Mouse (Mus musculus) kidney, embryonic 16.5 days (tissue): ENCODE measurements around the gene Tmem269. TPM values are rescaled to one million over a fixed set of nuclear protein-coding genes. Genes with fewer than 3 reads are reported as not detected.

Experiments used
- ATAC-seq: fragments of 200-750 bp; cut with Nextera tagmentation; 2 replicates; pipeline ENCODE4 v1.8.0; 2017; ENCODE audit warnings: moderate TSS enrichment; ENCODE audit not compliant: low FRiP score, low TSS enrichment
- H3K27ac ChIP-seq: fragments of 300-500 bp; sonication (generic); 2 replicates; pipeline ENCODE4 v1.5.1; 2014; ENCODE audit warnings: low read length
- H3K27me3 ChIP-seq: fragments of 300-500 bp; sonication (generic); 2 replicates; pipeline ENCODE4 v1.6.1; 2014; ENCODE audit warnings: low read length, control low read depth, mixed read lengths; ENCODE audit not compliant: insufficient read depth
- H3K36me3 ChIP-seq: fragments of 300-500 bp; sonication (generic); 2 replicates; pipeline ENCODE4 v1.6.1; 2014; ENCODE audit warnings: low read length, control low read depth, mixed read lengths; ENCODE audit not compliant: insufficient read depth
- H3K4me1 ChIP-seq: fragments of 300-500 bp; sonication (generic); 2 replicates; pipeline ENCODE4 v1.6.1; 2014; ENCODE audit warnings: low read length, control low read depth, mixed read lengths; ENCODE audit not compliant: insufficient read depth
- H3K4me2 ChIP-seq: fragments of 300-500 bp; sonication (generic); replicated peaks from 2 replicates; pipeline ENCODE4 v1.6.1; 2014; ENCODE audit warnings: low read depth, low read length
- H3K4me3 ChIP-seq: fragments of 300-500 bp; sonication (generic); 2 replicates; pipeline ENCODE4 v1.5.1; 2014; ENCODE audit warnings: mild to moderate bottlenecking, low read length
- H3K9ac ChIP-seq: fragments of 300-500 bp; sonication (generic); replicated peaks from 2 replicates; pipeline ENCODE4 v1.6.1; 2014; ENCODE audit warnings: low read length
- H3K9me3 ChIP-seq: fragments of 300-500 bp; sonication (generic); 2 replicates; pipeline ENCODE4 v1.6.1; 2016; ENCODE audit warnings: low read length, control low read depth
- WGBS: fragments of 180-500 bp; shearing (Covaris S2); extraction: QIAGEN DNeasy Blood & Tissue Kit; methylation state at CpG from one replicate; pipeline ENCODE4 v1.1.7; 2014; 5-methylcytosine and 5-hydroxymethylcytosine counted together
- polyA plus RNA-seq: library from polyadenylated mRNA; unstranded; fragments of >200 nt; fragmentation: Nextera tagmentation; extraction: Ambion mirVana; gene quantifications from 2 replicates; pipeline ENCODE4 v1.2.1, GENCODE M21; 2015

The Tmem269 gene
- polyA plus RNA-seq, 1 experiment from 2014 or later, result not detected

DNA sequence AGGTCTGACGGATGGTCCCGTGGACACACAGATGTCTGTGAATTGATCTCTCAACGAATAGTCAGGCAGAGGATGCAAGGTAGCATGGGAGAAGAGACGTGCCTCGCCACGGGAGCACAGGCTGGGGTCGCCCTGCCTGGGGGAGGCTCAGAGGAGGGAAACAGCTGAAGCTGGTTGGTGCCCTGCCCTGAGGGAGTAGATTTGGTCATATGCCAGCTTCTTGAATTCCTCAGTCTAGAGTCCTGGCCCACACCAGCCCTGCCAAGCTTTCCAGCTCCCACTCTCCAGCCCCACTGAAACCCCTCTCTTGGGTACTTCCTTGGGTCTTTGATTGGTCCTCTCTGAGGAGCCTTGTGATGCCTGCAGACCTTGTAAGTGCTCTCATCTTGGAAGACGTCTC, 1.4 kb downstream of the Tmem269 start:
- Histone ChIP-seq H3K4me3 (no peak overlapping the region), H3K36me3 (no peaks in the 10 kb centered on the region), H3K4me1 (peaks cover 15% of the 10 kb centered on the region), H3K9ac (no peak overlapping the region), H3K4me2 (no peak overlapping the region), H3K9me3 (no peaks in the 10 kb centered on the region), H3K27me3 (no peaks in the 10 kb centered on the region), H3K27ac (no peak overlapping the region)
- 53% methylated on average over 8 of the region's 8 CpGs for WGBS
- ATAC-seq, result no peak; the same call in 1 of the 2 replicates

DNA sequence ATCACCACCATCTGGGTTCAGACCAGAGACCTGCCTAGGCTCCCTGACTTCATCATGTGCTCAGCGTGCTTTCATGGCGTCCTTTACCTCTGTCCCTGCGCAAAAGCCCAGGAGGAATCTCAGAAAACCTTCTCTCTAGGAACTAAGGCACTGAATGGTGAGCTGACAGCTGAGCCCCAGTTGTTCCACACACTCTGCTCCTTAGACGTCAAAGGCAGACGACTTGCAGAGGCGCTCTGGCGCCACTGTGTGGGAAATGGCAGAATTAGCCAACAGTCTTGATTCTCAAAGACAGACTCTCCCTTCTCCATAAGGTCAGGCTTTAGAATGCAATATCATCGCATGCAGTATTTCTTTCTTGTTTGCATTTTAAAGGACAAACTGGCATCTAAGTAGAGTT, 13.3 kb downstream of the Tmem269 start:
- no peak overlapping the region for H3K27ac ChIP-seq
- peak; percentile 37; the same call in 1 of the 2 replicates for ATAC-seq
- H3K36me3 ChIP-seq, result peaks cover 8% of the 10 kb centered on the region
- H3K4me3 ChIP-seq, result no peak overlapping the region
- H3K4me1 ChIP-seq, result no peaks in the 10 kb centered on the region
- no peak overlapping the region for H3K9ac ChIP-seq
- H3K9me3 ChIP-seq, result no peaks in the 10 kb centered on the region
- no peak overlapping the region for H3K4me2 ChIP-seq
- no peaks in the 10 kb centered on the region for H3K27me3 ChIP-seq
- whole genome bisulfite sequencing, result 20% methylated on average over 8 of the region's 8 CpGs

DNA sequence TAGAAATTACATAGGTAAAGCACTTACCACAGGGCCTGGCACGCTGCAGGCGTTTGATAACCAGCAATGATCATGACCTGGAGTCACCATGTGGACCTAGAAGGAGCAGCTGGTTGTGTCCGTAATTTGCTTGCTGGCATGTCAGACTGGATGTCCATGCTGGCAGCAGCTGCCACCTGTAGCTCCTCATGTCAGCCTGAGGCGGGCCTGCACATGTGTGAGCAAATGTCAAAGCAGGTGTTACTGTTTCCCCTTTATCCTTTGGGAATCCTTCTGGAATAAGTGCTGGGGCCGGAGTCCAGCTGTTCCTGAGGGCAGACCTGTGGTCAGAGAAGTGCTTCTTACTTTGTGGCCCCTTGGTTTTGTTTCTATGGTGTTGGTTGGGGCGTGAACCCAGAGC, 19.9 kb downstream of the Tmem269 start:
- Histone ChIP-seq H3K27ac (no peak overlapping the region), H3K27me3 (no peaks in the 10 kb centered on the region), H3K9me3 (no peaks in the 10 kb centered on the region), H3K4me2 (no peak overlapping the region), H3K4me1 (0 out of 2 replicates have a peak, but pooled peaks cover 11% of the 10 kb centered on the region), H3K4me3 (no peak overlapping the region), H3K36me3 (peaks cover 8% of the 10 kb centered on the region), H3K9ac (no peak overlapping the region)
- WGBS, result 88% methylated on average over 6 of the region's 6 CpGs
- no peak for ATAC-seq

DNA sequence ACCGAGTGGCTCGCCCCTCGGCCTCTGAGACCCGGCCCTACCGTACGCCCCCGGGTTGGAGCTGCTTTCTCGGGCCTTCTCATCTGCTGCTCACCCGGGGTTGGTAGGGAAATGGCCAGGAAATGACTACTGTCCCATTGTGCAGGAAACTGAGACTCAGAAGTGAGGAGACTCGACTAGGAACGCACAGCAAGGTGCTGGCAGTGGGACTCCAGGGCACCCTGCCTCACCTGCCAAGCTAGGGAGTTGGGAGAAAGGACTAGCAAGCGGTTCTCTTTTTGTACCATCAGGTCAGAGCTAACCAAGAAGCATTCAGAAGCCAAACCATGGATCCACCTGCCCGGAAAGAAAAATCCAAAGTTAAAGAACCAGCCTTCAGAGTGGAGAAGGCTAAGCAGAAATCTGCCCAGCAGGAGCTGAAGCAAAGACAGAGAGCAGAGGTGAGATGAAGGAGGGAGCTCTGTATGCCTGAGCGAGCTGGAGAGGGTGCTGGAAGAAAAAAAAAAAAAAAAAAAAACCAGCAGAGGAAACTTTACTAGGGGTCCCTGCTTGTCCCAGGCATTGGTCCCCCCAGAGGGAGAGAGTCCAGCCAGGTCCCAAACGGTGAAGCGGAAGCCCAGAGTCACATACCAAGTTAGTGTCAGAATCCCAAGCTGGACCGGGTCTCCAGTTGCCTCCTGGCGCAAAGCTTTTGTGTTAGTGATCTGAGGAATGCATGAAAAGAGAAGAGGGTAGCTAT, 22.3 kb downstream of the Tmem269 start:
- H3K4me3 ChIP-seq, result peak overlapping the region; percentile 82
- peaks cover 1% of the 10 kb centered on the region for H3K36me3 ChIP-seq
- peak; percentile 16; the same call in 1 of the 2 replicates for ATAC-seq
- peak overlapping the region; percentile 88 for H3K9ac ChIP-seq
- 0 out of 2 replicates have a peak, but pooled peaks cover 11% of the 10 kb centered on the region for H3K4me1 ChIP-seq
- H3K4me2 ChIP-seq, result peak overlapping the region; percentile 77
- WGBS, result 10% methylated on average over 17 of the region's 18 CpGs
- H3K27me3 ChIP-seq, result no peaks in the 10 kb centered on the region
- no peaks in the 10 kb centered on the region for H3K9me3 ChIP-seq
- H3K27ac ChIP-seq, result peak overlapping the region; percentile 35

DNA sequence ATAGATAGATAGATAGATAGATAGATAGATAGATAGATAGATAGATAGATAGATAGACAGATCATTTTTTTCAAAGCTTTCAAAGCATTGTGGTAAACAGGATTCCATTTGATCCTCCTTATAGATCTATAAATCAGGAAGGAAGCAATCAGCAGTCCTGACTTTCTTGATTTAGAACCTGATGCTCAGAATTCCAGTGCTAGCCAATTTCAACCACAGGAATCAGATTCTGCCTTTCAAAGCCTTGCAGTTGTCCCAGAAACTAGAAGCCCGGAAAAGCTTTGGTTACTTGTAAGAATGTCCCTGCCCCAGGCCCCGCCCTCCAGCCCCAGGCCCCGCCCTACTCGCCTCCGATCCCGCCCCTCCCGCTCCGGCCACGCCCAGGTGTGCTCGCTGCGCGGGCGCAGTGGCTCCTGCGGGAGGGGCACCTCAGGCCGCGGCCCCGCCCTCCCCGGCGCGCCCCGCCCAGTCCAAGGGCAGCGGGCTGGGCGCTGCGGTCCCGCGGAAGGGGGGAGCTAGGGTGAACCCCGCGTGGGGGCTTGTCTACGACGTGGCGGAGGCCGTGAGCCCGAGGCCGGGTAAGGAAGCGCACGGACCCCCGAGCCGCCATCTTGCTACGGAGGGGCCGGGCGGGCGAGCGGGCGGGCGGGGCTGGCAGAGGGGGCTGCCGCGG, 23.0 kb downstream of the Tmem269 start, which contains the start of gene Svbp:
TSS of gene Svbp (plus strand) at position 398 of the 673 bp plus-strand sequence.
- peak within 1 kb of the TSS; percentile 77 for H3K4me2 ChIP-seq
- 0 out of 2 replicates have a peak, but pooled peaks cover 11% of the 10 kb centered on the region for H3K4me1 ChIP-seq
- no peaks in the 10 kb centered on the region for H3K9me3 ChIP-seq
- H3K27me3 ChIP-seq, result no peaks in the 10 kb centered on the region
- 0% methylated on average over 31 of the region's 47 CpGs for WGBS
- H3K36me3 ChIP-seq, result no peaks in the 10 kb centered on the region
- H3K27ac ChIP-seq, result peak within 1 kb of the TSS; percentile 35
- peak within 1 kb of the TSS; percentile 88 for H3K9ac ChIP-seq
- peak; percentile 95 for ATAC-seq
- peak within 1 kb of the TSS; percentile 82 for H3K4me3 ChIP-seq

DNA sequence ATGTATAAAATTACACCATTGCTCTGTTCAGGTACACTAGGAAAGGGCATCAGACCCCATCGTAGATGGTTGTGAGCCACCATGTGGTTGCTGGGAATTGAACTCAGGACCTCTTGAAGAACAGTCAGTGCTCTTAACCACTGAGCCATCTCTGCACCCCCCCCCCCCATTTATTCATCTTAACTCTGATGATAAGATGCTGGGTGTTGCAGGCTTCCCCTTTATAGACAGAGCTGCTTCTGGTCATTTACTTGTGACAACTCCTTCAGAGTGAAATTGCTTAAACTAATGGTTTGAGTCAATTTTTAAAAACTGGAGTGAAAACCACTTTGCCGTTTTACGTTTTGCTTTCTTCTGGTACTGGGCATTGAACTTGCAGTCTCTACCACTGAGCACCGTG, 25.3 kb downstream of the Tmem269 start:
- Histone ChIP-seq H3K27me3 (no peaks in the 10 kb centered on the region), H3K9me3 (no peaks in the 10 kb centered on the region), H3K27ac (no peak overlapping the region), H3K36me3 (no peaks in the 10 kb centered on the region), H3K9ac (no peak overlapping the region), H3K4me2 (no peak overlapping the region), H3K4me3 (no peak overlapping the region), H3K4me1 (0 out of 2 replicates have a peak, but pooled peaks cover 11% of the 10 kb centered on the region)
- no peak for ATAC-seq
- WGBS, result 90% methylated on average over 4 of the region's 4 CpGs

DNA sequence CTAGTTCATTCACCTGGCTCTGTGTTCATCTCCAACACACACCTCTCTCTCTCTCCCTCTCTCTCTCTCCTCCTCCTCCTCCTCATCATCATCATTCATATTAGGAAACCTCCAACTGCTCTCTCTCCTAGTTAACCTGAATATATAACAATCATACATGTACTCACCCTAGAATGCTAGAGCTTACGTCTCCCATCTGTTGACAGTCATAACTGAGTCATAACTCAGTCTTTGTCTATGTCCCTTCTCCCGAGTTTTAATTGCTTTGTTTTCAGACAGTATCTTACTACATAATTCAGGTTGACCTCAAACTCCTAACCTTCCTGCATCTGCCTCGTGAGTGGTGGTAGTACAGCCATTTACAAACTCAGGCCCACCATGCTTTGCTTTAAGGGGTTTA, 26.7 kb downstream of the Tmem269 start:
- ATAC-seq, result no peak
- 0 out of 2 replicates have a peak, but pooled peaks cover 4% of the 10 kb centered on the region for H3K4me1 ChIP-seq
- H3K27ac ChIP-seq, result no peak overlapping the region
- H3K9ac ChIP-seq, result no peak overlapping the region
- no peak overlapping the region for H3K4me3 ChIP-seq
- H3K36me3 ChIP-seq, result no peaks in the 10 kb centered on the region
- no peaks in the 10 kb centered on the region for H3K27me3 ChIP-seq
- no peak overlapping the region for H3K4me2 ChIP-seq
- H3K9me3 ChIP-seq, result no peaks in the 10 kb centered on the region
- WGBS, result 52% methylated on average over 3 of the region's 3 CpGs

DNA sequence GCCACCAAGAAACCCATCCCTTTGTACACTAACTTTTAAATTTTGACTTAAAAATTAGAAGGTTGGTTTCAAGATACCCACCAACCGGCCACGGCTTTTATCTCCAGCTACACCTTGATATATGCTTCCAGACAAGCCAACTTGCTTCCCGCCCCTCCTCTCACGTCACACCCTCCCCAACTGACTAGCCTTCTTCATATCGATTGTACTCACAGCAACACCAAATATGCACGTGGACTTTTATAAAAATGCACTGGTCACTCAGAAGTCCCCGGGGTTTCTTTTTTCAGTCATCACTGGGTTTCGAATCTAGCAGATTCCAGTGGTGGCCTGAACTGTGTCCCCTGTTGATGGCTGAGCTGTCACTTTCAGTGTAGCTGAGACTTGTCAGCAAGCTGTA, 27.4 kb downstream of the Tmem269 start:
- no peaks in the 10 kb centered on the region for H3K27me3 ChIP-seq
- WGBS, result 85% methylated on average over 8 of the region's 8 CpGs
- H3K9ac ChIP-seq, result no peak overlapping the region
- no peak for ATAC-seq
- H3K4me1 ChIP-seq, result no peaks in the 10 kb centered on the region
- no peak overlapping the region for H3K27ac ChIP-seq
- H3K4me3 ChIP-seq, result no peak overlapping the region
- no peak overlapping the region for H3K4me2 ChIP-seq
- no peaks in the 10 kb centered on the region for H3K9me3 ChIP-seq
- H3K36me3 ChIP-seq, result no peaks in the 10 kb centered on the region

DNA sequence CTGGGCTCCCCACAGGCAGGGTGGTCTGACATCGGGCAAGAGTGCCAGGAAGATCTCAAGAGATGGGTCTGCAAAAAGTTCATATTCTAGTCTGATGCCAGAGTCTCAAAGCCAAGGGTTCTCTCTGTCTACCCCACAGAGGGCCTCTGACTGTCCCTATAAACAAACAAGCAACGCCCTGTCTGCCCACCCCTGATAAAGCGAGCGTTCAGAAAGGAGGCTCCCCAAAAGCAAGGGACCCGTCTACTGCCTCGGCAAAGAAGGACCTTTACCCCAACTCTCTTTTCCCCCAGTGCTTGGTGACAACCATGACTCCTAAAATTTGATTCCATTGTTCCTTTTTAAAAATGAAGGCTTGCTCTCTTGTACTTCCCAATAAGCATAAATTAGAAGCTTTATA, 28.2 kb downstream of the Tmem269 start, which contains the start of gene Ermap:
TSS of gene Ermap (minus strand) at position 148 of the 400 bp plus-strand sequence.
- H3K9ac ChIP-seq, result no peak within 1 kb of the TSS
- no peak within 1 kb of the TSS for H3K27ac ChIP-seq
- WGBS, result 80% methylated on average over 6 of the region's 6 CpGs
- no peak for ATAC-seq
- H3K36me3 ChIP-seq, result no peaks in the 10 kb centered on the region
- no peaks in the 10 kb centered on the region for H3K9me3 ChIP-seq
- no peaks in the 10 kb centered on the region for H3K27me3 ChIP-seq
- no peak within 1 kb of the TSS for H3K4me3 ChIP-seq
- H3K4me2 ChIP-seq, result no peak within 1 kb of the TSS
- H3K4me1 ChIP-seq, result no peaks in the 10 kb centered on the region

DNA sequence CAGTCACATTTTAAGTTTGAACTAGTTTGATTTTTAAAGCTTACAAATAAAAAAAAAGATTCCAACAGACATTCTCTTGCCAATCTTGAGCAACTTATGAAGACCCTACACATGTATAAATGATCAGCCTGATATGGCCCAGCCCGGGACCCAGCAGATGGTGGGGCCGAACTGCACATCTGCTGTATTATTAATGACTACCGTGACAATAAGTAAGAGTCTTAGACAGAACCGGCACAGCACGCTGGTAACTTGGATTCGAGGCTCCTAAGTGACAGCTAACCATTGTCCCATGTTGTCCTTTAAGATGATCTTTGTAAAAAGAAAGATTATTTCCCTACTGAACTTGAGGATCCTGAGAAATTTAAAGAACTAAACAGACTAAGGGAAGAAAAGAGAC, 28.6 kb downstream of the Tmem269 start:
- no peak for ATAC-seq
- Histone ChIP-seq H3K4me1 (no peaks in the 10 kb centered on the region), H3K4me3 (no peak overlapping the region), H3K9me3 (no peaks in the 10 kb centered on the region), H3K27ac (no peak overlapping the region), H3K4me2 (no peak overlapping the region), H3K36me3 (no peaks in the 10 kb centered on the region), H3K9ac (no peak overlapping the region), H3K27me3 (no peaks in the 10 kb centered on the region)
- 86% methylated on average over 6 of the region's 6 CpGs for WGBS
